Mouse (Mus musculus): Measurements from ENCODE around the gene Hipk1.
"Not testable (repeated sequence)": the region's sequence is repeated elsewhere in the genome, so short reads cannot be mapped to it uniquely, and the experiment has no call there.

Hipk1 gene

GRCm38 (mm10) chr3:103791230-103792110, at the start of gene Hipk1:
TSS of gene Hipk1 (minus strand) at chr3:103791563.
- DNase-seq (ENCODE audit: low spot score in 2 of 2), result peak; percentile 88 to 94

GRCm38 (mm10) chr3:103840946-103841345, 49.6 kb upstream of the Hipk1 start:
- DNase-seq (ENCODE audit: low spot score in 2 of 2), result not testable (repeated sequence)

GRCm38 (mm10) chr3:103840195-103840594, 48.8 kb upstream of the Hipk1 start:
- DNase-seq (ENCODE audit: low spot score in 2 of 2), result not testable (repeated sequence)

- no peak for DNase-seq (ENCODE audit: low spot score in 2 of 2)
Measured at GRCm38 (mm10) chr3:103839711-103840110, 48.3 kb upstream of the Hipk1 start.

GRCm38 (mm10) chr3:103836453-103836852, 45.1 kb upstream of the Hipk1 start:
- DNase-seq (ENCODE audit: low spot score in 2 of 2), result no peak

GRCm38 (mm10) chr3:103835951-103836310, 44.6 kb upstream of the Hipk1 start:
- no peak for DNase-seq (ENCODE audit: low spot score in 2 of 2)

GRCm38 (mm10) chr3:103835272-103835950, 44.0 kb upstream of the Hipk1 start:
- no peak for DNase-seq (ENCODE audit: low spot score in 2 of 2)

- DNase-seq (ENCODE audit: low spot score in 2 of 2), result no peak
Measured at GRCm38 (mm10) chr3:103834001-103834400, 42.6 kb upstream of the Hipk1 start.

- DNase-seq (ENCODE audit: low spot score in 2 of 2), result no peak
Measured at GRCm38 (mm10) chr3:103832426-103832825, 41.1 kb upstream of the Hipk1 start, which contains the start of gene Bcl2l15. TSS of gene Bcl2l15 (plus strand) at chr3:103832601.

- DNase-seq (ENCODE audit: low spot score in 2 of 2), result no peak
Measured at GRCm38 (mm10) chr3:103831146-103831545, 39.8 kb upstream of the Hipk1 start.

- DNase-seq (ENCODE audit: low spot score in 2 of 2), result not testable (repeated sequence)
Measured at GRCm38 (mm10) chr3:103830681-103831080, 39.3 kb upstream of the Hipk1 start.

GRCm38 (mm10) chr3:103829036-103829435, 37.7 kb upstream of the Hipk1 start:
- no peak for DNase-seq (ENCODE audit: low spot score in 2 of 2)

GRCm38 (mm10) chr3:103827548-103827947, 36.2 kb upstream of the Hipk1 start:
- DNase-seq (ENCODE audit: low spot score in 2 of 2), result no peak

- no peak for DNase-seq (ENCODE audit: low spot score in 2 of 2)
Measured at GRCm38 (mm10) chr3:103810967-103811366, 19.6 kb upstream of the Hipk1 start.

GRCm38 (mm10) chr3:103809799-103810150, 18.4 kb upstream of the Hipk1 start:
- no peak for DNase-seq (ENCODE audit: low spot score in 2 of 2)

GRCm38 (mm10) chr3:103808891-103809798, 17.8 kb upstream of the Hipk1 start, which contains the start of the genes Dclre1b, Ap4b1 and Gm43064:
TSS of gene Dclre1b (minus strand) at chr3:103809444.
TSS of gene Ap4b1 (plus strand) at chr3:103809520.
TSS of gene Gm43064 (plus strand) at chr3:103809573.
- DNase-seq (ENCODE audit: low spot score in 2 of 2), result peak; percentile 69 to 79

- DNase-seq (ENCODE audit: low spot score in 2 of 2), result no peak
Measured at GRCm38 (mm10) chr3:103805671-103806070, 14.3 kb upstream of the Hipk1 start.

- DNase-seq (ENCODE audit: low spot score in 2 of 2), result no peak
Measured at GRCm38 (mm10) chr3:103802861-103803260, 11.5 kb upstream of the Hipk1 start.

GRCm38 (mm10) chr3:103801631-103802531, 10.5 kb upstream of the Hipk1 start:
- peak; percentile 12 to 53 for DNase-seq (ENCODE audit: low spot score in 2 of 2)

- DNase-seq (ENCODE audit: low spot score in 2 of 2), result no peak
Measured at GRCm38 (mm10) chr3:103799507-103799906, 8.1 kb upstream of the Hipk1 start.

- no peak for DNase-seq (ENCODE audit: low spot score in 2 of 2)
Measured at GRCm38 (mm10) chr3:103796389-103796788, 5.0 kb upstream of the Hipk1 start.
